Mouse (Mus musculus) spleen, postnatal 36 days (tissue): ENCODE data around the gene Agps.

Experiments used
- DNase-seq, 2 experiments: peaks; one replicate each; pipeline ENCODE4 v3.0.0; 2022; ENCODE audit warnings: low spot score in 2 of 2, mixed read lengths in 1 of 2

The Agps gene

GRCm38 (mm10) chr2:75828931-75829610 is 2.9 kb upstream of the Agps start:
- peak; percentile 70 to 73 for DNase-seq

- no peak for DNase-seq
These were observed 1.7 kb upstream of the Agps start for GRCm38 (mm10) chr2:75830233-75830632.

GRCm38 (mm10) chr2:75832781-75833180 is 804 bp downstream of the Agps start:
- DNase-seq = no peak

DNA sequence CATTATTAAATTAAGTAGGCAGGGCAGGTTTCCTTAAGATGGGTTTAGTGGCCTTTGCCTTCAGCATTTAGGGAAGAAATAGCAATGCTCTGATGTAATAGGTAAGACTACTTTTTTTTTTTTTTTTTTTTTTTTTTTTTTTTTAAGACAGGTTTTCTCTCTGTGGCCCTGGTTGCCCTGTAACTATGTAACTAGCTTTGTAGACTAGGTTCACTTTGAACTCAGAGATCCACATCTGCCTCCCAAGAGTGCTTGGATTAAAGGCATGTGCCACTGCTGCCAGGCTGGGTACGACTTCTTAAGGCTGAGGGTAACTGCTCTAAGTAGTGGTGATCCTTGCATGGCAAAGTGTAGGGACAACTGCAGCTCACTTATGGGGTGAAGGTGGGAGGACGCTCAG is 2.5 kb downstream of the Agps start:
- DNase-seq = no peak

- DNase-seq = no peak
These were observed 10.3 kb downstream of the Agps start for GRCm38 (mm10) chr2:75842302-75842701.

DNA sequence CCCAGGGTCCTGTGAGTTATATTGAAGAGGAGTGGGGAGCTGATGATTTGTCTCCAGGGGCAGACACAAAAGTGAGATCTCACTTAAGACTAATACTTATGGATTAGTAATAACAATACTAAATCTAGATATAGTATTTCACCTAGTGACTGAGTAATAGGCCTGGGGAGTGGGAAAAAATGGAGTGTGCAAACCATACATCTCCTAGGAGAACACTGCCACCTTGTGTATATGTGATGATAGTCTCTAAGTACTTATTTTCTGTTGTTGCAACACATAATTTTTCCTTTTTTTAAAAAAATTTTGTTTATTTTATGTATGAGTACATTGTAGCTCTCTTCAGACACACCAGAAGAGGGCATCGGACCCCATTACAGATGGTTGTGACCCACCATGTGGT is 15.7 kb downstream of the Agps start:
- DNase-seq = peak in 1 of 2 experiments; percentile 15

DNA sequence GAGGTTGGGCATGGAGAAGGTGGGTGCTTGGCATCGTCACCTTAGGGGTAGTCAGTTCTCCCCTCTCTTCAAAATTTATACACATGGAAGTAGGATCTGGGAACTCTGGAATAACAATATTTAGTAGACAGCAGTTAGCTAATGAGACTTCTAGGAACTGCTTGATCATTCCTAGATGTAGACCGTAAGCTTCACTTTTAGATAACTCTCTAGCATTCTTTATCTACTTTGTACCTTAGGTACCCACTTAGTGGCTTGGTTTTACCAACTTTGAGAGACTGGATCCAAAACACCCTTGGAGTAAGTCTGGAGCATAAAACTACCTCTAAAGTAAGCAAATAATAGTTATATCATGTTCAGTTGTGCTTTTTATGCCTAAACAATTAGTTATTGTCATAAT is 20.5 kb downstream of the Agps start:
- no peak for DNase-seq

DNA sequence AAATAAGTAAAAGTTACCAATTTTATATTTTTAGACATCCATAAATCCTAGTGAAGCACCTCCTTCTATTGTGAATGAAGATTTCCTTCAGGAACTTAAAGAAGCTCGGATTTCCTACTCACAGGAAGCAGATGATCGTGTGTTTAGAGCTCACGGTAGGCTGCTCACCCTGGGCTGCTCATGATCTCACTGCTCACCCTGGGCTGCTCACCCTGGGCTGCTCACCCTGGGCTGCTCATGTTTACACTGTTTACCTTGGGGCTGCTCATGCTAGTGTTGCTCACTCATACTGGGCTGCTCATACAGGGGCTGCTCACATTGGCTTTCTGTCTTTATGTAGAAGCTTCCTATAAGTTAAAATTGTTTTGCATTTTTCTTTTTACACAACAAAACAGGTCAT is 22.2 kb downstream of the Agps start:
- DNase-seq = no peak

DNA sequence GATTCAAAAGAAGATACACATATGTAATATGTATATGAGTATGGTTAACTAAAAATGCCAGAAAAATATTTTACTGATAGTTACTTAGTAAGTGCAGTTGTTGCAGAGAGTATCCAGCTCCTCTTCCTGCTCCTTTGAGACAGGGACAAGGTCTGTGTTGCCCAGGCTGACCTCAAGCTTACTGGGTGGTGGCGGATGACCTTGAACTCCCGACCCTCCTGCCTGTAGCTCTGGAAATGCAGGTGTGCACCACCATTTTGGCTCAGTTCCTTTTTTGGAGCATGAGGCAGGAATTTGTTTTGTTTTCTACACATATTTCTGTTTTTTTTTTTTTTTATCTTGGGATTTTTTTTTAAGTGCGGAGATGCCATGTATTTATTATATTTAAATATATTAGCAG is 29.1 kb downstream of the Agps start:
- DNase-seq = no peak

DNA sequence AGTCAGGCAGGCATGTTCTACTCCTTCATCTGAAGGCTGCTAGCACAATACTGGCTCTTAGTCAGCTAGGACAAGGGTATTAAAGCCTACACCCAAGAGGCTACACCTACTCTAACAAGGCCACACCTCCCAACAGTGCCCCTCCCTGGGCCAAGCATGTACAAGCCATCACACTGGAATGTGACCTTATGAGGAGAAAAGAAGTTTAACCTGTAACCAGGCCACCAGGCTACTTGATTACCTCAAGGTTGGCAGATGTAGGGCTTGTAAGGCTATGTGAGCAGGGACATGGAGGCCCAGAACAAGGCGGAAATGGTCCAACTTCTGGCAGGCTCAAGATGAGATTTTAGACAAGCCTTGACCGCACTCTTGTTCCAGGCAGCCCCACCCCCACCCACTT is 37.6 kb downstream of the Agps start:
- no peak for DNase-seq

DNA sequence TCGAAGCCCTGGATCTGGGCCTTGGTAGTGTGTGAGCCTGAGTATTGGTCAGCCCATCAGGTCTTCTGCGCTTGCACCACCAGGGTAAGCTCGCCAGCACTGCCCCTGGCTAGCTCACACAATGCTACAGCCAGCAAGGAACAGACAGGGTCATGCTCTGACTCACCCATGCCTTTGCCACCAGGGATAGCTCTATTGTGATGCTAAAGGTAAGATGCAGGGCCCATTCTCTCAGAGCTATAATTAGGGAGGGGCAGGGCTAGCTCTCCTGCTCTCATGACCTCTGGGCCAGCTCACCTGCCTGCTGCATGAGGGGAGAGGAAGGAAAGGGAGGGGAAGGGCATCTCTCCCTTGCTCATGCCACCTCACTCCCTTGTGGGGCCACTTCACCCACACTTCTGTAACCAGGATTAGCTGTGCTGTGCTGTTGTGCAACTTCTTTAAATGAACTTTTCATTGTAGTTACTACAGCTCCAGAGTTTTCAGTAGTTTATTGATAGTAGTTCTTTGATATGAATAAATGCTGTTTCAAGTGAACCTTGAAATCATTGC is 42.1 kb downstream of the Agps start:
- DNase-seq = no peak

- no peak for DNase-seq
These were observed 47.8 kb downstream of the Agps start for GRCm38 (mm10) chr2:75879791-75880190.

DNA sequence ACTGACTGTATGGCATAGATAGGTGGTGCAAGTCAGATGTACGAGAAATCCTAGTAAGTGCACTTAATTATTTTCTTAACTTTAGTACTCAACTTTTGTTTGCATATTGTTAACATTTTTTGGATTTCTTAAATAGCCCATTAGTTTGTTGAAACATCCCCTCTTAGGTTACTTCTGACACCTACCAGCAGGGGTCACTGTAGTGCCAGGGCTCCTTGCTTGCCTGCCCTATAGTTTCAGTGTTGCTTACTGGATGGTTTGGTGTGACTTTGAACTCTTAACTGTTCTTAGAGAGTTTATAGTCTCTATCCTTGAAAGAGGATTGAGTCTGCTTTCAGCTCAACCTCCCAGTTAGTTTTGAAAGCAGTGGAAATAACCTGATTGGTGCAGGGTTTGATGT is 51.6 kb downstream of the Agps start:
- peak; percentile 31 to 39 for DNase-seq

- no peak for DNase-seq
These were observed 60.0 kb downstream of the Agps start for GRCm38 (mm10) chr2:75891981-75892380.

DNA sequence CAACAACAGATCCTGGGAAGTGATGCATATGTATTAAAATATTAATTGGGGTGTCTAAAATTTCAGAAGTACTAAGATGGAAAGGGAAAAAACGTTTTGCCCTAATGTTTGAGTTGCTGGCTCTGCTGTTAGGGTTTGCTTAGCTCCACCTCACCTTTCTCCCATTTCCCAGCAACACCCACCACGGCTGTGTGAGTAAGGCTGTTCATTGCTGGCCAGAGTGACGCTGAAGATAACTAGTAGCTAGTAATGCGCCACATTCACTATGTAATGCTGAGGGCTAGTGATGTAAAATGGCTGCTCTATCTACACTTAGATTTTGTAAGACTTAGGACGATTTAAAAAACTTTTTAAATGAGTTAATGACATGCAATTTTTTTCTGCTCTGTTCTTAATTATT is 63.7 kb downstream of the Agps start:
- no peak for DNase-seq

GRCm38 (mm10) chr2:75900281-75900680 is 68.3 kb downstream of the Agps start:
- no peak for DNase-seq

- DNase-seq = no peak
These were observed 69.9 kb downstream of the Agps start for GRCm38 (mm10) chr2:75901869-75902268.

DNA sequence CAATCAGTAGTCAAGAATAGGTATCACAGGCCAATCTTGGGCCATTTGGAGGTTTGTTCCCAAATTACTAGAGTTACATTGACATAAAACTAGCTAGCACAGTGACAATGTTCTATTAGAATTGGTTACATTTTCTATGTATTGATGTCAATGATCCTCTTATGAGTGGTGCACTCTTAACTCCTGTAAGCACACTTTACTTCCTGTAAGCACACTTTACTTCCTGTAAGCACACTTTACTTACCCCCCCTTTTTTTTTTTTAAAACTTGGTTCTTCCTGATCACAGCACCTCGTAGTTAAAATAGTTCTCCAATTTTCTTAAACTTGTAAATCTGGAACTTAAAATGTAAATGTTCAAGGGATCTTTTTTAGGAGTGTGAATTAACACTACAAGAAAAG is 75.2 kb downstream of the Agps start:
- DNase-seq = no peak

GRCm38 (mm10) chr2:75915040-75915439 is 83.1 kb downstream of the Agps start:
- no peak for DNase-seq

GRCm38 (mm10) chr2:75923807-75924340 is 91.9 kb downstream of the Agps start:
- no peak for DNase-seq

- DNase-seq = no peak
These were observed 94.1 kb downstream of the Agps start for GRCm38 (mm10) chr2:75926061-75926460.

GRCm38 (mm10) chr2:75928011-75928410 is 96.0 kb downstream of the Agps start:
- DNase-seq = no peak

DNA sequence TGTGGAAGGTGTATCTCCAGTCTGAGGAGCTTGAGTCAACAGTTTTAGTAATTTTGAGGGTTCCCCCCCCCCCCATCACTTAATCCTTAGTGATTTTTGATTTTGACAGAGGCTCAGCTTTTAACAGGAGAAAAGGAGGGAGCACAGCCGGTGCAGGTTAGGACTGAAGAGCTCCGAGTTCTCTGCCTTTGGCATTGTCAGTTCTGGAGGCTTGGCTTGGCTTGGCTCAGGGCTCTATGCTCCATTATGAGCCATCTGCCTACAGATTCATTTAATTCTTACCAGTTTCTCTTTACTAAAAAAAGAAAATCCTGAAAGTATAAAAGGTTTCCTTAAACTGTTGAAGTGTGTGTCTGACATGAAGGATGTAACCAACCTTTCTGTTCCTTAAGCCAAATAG is 97.2 kb downstream of the Agps start:
- DNase-seq = no peak
